Comparison of ENCODE assay signal across 9 mouse cellular contexts in the genomic region with DNA sequence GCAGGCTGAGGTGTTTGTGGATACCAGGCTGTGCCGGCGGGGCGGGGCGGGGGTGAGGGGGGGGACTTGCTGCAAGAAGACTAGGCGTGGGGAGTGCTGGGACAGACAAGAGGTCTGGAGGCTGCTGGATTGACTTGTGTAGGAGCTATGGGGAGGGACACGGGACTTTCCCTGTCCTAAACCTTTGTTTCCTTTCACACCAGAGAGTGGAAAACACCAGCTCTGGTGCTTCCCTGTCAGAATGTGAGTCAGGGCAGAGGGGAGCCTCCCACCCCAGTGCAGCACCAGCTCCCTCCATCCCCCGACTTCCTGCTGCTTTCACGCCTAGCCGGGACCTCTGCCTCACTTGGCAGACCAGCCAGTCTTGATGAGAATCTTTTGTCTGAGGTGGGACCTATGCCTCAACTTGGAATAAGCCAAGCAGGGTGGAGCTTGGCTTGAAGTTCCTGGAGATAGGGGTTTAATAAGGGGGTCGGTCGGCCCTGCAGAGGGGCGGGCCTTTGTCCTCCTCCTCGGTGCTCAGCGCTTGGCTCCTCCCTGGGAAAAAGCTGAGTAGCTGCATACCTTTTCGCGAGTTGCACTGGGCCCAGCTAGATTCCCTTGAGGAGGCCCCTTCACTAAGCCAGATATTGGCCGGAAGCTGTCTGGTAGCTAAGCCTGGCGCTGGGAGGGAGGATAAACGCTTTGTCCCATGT. TPM values are rescaled to one million over a fixed set of nuclear protein-coding genes. Genes with fewer than 3 reads are reported as not detected.
DNase-seq lines count a peak whose midpoint lies in the region; ATAC-seq and TF ChIP-seq lines count a peak whose summit lies in the region.
"Had no signal": no experiment of that assay in that cellular context is flagged by ENCODE, and none has a peak within 500 bp of the region (broad histone marks: within the 10 kb centered on the region; RNA-seq: fewer than 3 reads in every experiment).

No protein-coding gene starts in this region.

- peak; percentile 69 for ATAC-seq in Patski
- ATAC-seq in intestine, embryonic 14.5 days (replicated peaks; ENCODE audit: low FRiP score, low TSS enrichment, low read depth): peak; percentile 84
- peak; percentile 55 for ATAC-seq in midbrain, embryonic 15.5 days (replicated peaks)

- intact Hi-C loops in gastrocnemius, postnatal 14 days (cut with DNase I; ENCODE audit: low total_unique reads): no loop called here

- DNase-seq in gastrocnemius, adult 18-20 months (ENCODE audit: low spot score): peak; percentile 11
- DNase-seq in gastrocnemius, postnatal 14 days: no peak
- DNase-seq in Patski (ENCODE audit: low read depth, low spot score): peak; percentile 73
- peak; percentile 48 for DNase-seq in forelimb bud, embryonic 11.5 days (ENCODE audit: low read depth, low spot score)
- DNase-seq in intestine, embryonic 14.5 days (ENCODE audit: low spot score): peak; percentile 87
- DNase-seq in frontal cortex, postnatal 10 days (ENCODE audit: low spot score in 2 of 2): no peak
- DNase-seq in layer of hippocampus, adult 9-11 months: no peak

- peak overlapping the region; percentile 90 for H3K27ac ChIP-seq in intestine, embryonic 14.5 days (ENCODE audit: low read depth)
- H3K27ac ChIP-seq in midbrain, embryonic 15.5 days: peak overlapping the region; percentile 66

- POLR2A ChIA-PET in Patski (lab: Charles Lee): no interaction called here

- peak overlapping the region; percentile 30 for H3K4me3 ChIP-seq in intestine, embryonic 14.5 days (ENCODE audit: low read depth, low read length)
- 0 out of 2 replicates have a peak overlapping the region, but pooled peaks have one; percentile 5 for H3K4me3 ChIP-seq in midbrain, embryonic 15.5 days

- TF ChIP-seq CTCF in Patski (IDR thresholded peaks at IDR 0.05): no peak

- in situ Hi-C loops in Patski (cut with MboI; ENCODE audit: low pct_unique_long_range_greater_than_20kb): no loop called here

- H3K36me3 ChIP-seq in intestine, embryonic 14.5 days (ENCODE audit: control insufficient read depth, insufficient read depth, low read length): no peaks in the 10 kb centered on the region
- H3K36me3 ChIP-seq in midbrain, embryonic 15.5 days (replicated peaks): no peaks in the 10 kb centered on the region; the same call in 1 of the 2 replicates

- peaks cover 16% of the 10 kb centered on the region for H3K4me1 ChIP-seq in intestine, embryonic 14.5 days (replicated peaks; ENCODE audit: control insufficient read depth, insufficient read depth, low read length)
- peaks cover 23% of the 10 kb centered on the region for H3K4me1 ChIP-seq in midbrain, embryonic 15.5 days

- 2% methylated on average over 19 of the region's 19 CpGs for WGBS in intestine, embryonic 14.5 days
- WGBS in midbrain, embryonic 15.5 days: 5% methylated on average over 19 of the region's 19 CpGs

- no peaks in the 10 kb centered on the region for H3K9me3 ChIP-seq in intestine, embryonic 14.5 days (ENCODE audit: control insufficient read depth, low read length)
- no peaks in the 10 kb centered on the region for H3K9me3 ChIP-seq in midbrain, embryonic 15.5 days

- peak overlapping the region; percentile 39; the same call in 1 of the 2 replicates for H3K9ac ChIP-seq in intestine, embryonic 14.5 days (ENCODE audit: low read length)
- peak overlapping the region; percentile 0; the same call in 1 of the 2 replicates for H3K9ac ChIP-seq in midbrain, embryonic 15.5 days

- H3K4me2 ChIP-seq in intestine, embryonic 14.5 days (ENCODE audit: low read length): peak overlapping the region; percentile 54
- peak overlapping the region; percentile 26 for H3K4me2 ChIP-seq in midbrain, embryonic 15.5 days

- CTCF ChIA-PET in Patski (lab: Charles Lee): interaction anchor here (1.1 to 1.5 kb wide), 6 partner anchors 12 to 27 kb away, joined by 3 to 5 read pairs (median 3); no protein-coding TSS in a partner anchor

- no peaks in the 10 kb centered on the region for H3K27me3 ChIP-seq in Patski
- H3K27me3 ChIP-seq in intestine, embryonic 14.5 days (replicated peaks; ENCODE audit: control insufficient read depth, insufficient read depth, low read length): no peaks in the 10 kb centered on the region
- H3K27me3 ChIP-seq in midbrain, embryonic 15.5 days (replicated peaks): no peaks in the 10 kb centered on the region

RNA-seq across cellular contexts. Expression of gene Acot7, which starts 7.7 kb away (rescaled TPM):
- total RNA-seq in gastrocnemius, adult 18-20 months (2021): 10 to 100 TPM; 16.2 to 18.8 TPM
- 10 to 100 TPM; 12.5 to 13.2 TPM for total RNA-seq in gastrocnemius, postnatal 14 days (2021)
- polyA plus RNA-seq in Patski (2021): 102 TPM
- polyA plus RNA-seq in intestine, embryonic 14.5 days (2014; fragmentation: Nextera tagmentation; extraction: Ambion mirVana): 61.5 and 69.7 TPM in 2 replicates
- polyA plus RNA-seq in midbrain, embryonic 15.5 days (2015; fragmentation: Nextera tagmentation; extraction: Ambion mirVana): 409 and 418 TPM in 2 replicates

RNA-seq across cellular contexts. Expression of gene Hes2, which starts 27.0 kb away (rescaled TPM):
- not detected for total RNA-seq in gastrocnemius, adult 18-20 months (2021)
- not detected for total RNA-seq in gastrocnemius, postnatal 14 days (2021)
- not detected for polyA plus RNA-seq in Patski (2021)
- not detected in 2 replicates for polyA plus RNA-seq in intestine, embryonic 14.5 days (2014; fragmentation: Nextera tagmentation; extraction: Ambion mirVana)
- polyA plus RNA-seq in midbrain, embryonic 15.5 days (2015; fragmentation: Nextera tagmentation; extraction: Ambion mirVana): not detected in 2 replicates
- total RNA-seq: neutrophil, adult 5-6 weeks had no signal

RNA-seq across cellular contexts. Expression of gene Espn, which starts 33.5 kb away (rescaled TPM):
- under 1 TPM; 0.36 to 0.59 TPM for total RNA-seq in gastrocnemius, adult 18-20 months (2021)
- under 1 TPM; 0.58 to 0.90 TPM for total RNA-seq in gastrocnemius, postnatal 14 days (2021)
- 1.3 TPM for polyA plus RNA-seq in Patski (2021)
- polyA plus RNA-seq in intestine, embryonic 14.5 days (2014; fragmentation: Nextera tagmentation; extraction: Ambion mirVana): 22.8 and 24.2 TPM in 2 replicates
- polyA plus RNA-seq in midbrain, embryonic 15.5 days (2015; fragmentation: Nextera tagmentation; extraction: Ambion mirVana): 0.13 and 0.19 TPM in 2 replicates

Comparison
In these comparisons a context has a peak if more than half of its experiments do, and no peak if none do; other contexts are left out.
1. DNase-seq: peak in gastrocnemius, adult 18-20 months (single experiment), Patski (single experiment), forelimb bud, embryonic 11.5 days (single experiment) and intestine, embryonic 14.5 days (single experiment); none in gastrocnemius, postnatal 14 days (single experiment), frontal cortex, postnatal 10 days (0 of 2) and layer of hippocampus, adult 9-11 months (single experiment).
2. RNA of gene Espn, which starts 33.5 kb away (polyA plus RNA-seq): 22.8 to 24.2 TPM in intestine, embryonic 14.5 days; 1.3 TPM in Patski (single experiment) and 0.13 to 0.19 TPM in midbrain, embryonic 15.5 days; every median in the first group is over 10 times any median in the second.
3. Peak in every context shown above with its lines, with median percentiles within 50 percentile points of each other: ATAC-seq.